Mouse (Mus musculus): Measurements from ENCODE around the gene Pecam1. TPM values are rescaled to one million over a fixed set of nuclear protein-coding genes. Genes with fewer than 3 reads are reported as not detected.
A peak's percentile ranks its signal among the peaks of the same experiment; 100 is the strongest.

Gene Pecam1
- total RNA-seq, 1 experiment: 83.9 TPM

- Histone ChIP-seq H3K4me1 (ENCODE audit: control insufficient read depth in 2 of 2, insufficient read depth in 2 of 2, low read length in 2 of 2, poor library complexity in 1 of 2) (peaks cover 18 to 42% of the 10 kb centered on the region in 2 experiments), H3K27ac (ENCODE audit: insufficient read depth, low read depth, low read length, poor library complexity, severe bottlenecking) (no peak overlapping the region), H3K36me3 (ENCODE audit: control insufficient read depth, insufficient read depth, low read length, poor library complexity, severe bottlenecking) (peaks cover 24% of the 10 kb centered on the region; the same call in 1 of the 2 replicates), H3K9me3 (ENCODE audit: control insufficient read depth, insufficient read depth, low read depth, low read length) (no peaks in the 10 kb centered on the region), H3K9ac (ENCODE audit: insufficient read depth, low read depth, low read length, poor library complexity, severe bottlenecking) (no peak overlapping the region), H3K4me3 (ENCODE audit: insufficient read depth in 1 of 2, low read depth in 1 of 2, low read length in 2 of 2, poor library complexity in 1 of 2, severe bottlenecking in 1 of 2) (no peak overlapping the region)
- no peak for TF ChIP-seq ZC3H11A (IDR thresholded peaks at IDR 0.05; ENCODE audit: borderline replicate concordance, low read depth, low read length)
- TF ChIP-seq CHD2 (IDR thresholded peaks at IDR 0.05; ENCODE audit: low read depth, low read length): no peak
- no peak for DNase-seq (ENCODE audit: low read depth, low spot score)
- in situ Hi-C loops (cut with MboI; ENCODE audit: low sequenced_read_pairs in 2 of 2, unreplicated experiment in 2 of 2): no loop called here
Measured at GRCm38 (mm10) chr11:106675875-106676274, 74.6 kb downstream of the Pecam1 start.

GRCm38 (mm10) chr11:106675201-106675726 is 75.2 kb downstream of the Pecam1 start:
- TF ChIP-seq ZC3H11A (IDR thresholded peaks at IDR 0.05; ENCODE audit: borderline replicate concordance, low read depth, low read length) (no peak), HCFC1 (IDR thresholded peaks at IDR 0.05; ENCODE audit: borderline replicate concordance, insufficient read depth, low read length) (no peak), ZNF384 (IDR thresholded peaks at IDR 0.05; ENCODE audit: low read depth, low read length) (no peak), MAFK (IDR thresholded peaks at IDR 0.05; ENCODE audit: insufficient read depth, low read depth, low read length) (no peak), CHD2 (IDR thresholded peaks at IDR 0.05; ENCODE audit: low read depth, low read length) (no peak)
- no peak for DNase-seq (ENCODE audit: low read depth, low spot score)
- in situ Hi-C loops (cut with MboI; ENCODE audit: low sequenced_read_pairs in 2 of 2, unreplicated experiment in 2 of 2): no loop called here
- Histone ChIP-seq H3K9me3 (ENCODE audit: control insufficient read depth, insufficient read depth, low read depth, low read length) (no peaks in the 10 kb centered on the region), H3K9ac (ENCODE audit: insufficient read depth, low read depth, low read length, poor library complexity, severe bottlenecking) (no peak overlapping the region), H3K27ac (ENCODE audit: insufficient read depth, low read depth, low read length, poor library complexity, severe bottlenecking) (0 out of 2 replicates have a peak overlapping the region, but pooled peaks have one; percentile 66), H3K36me3 (ENCODE audit: control insufficient read depth, insufficient read depth, low read length, poor library complexity, severe bottlenecking) (peaks cover 24% of the 10 kb centered on the region; the same call in 1 of the 2 replicates), H3K4me1 (ENCODE audit: control insufficient read depth in 2 of 2, insufficient read depth in 2 of 2, low read length in 2 of 2, poor library complexity in 1 of 2) (peaks cover 21 to 45% of the 10 kb centered on the region in 2 experiments), H3K4me3 (ENCODE audit: insufficient read depth in 1 of 2, low read depth in 1 of 2, low read length in 2 of 2, poor library complexity in 1 of 2, severe bottlenecking in 1 of 2) (no peak overlapping the region)

- H3K9ac ChIP-seq (ENCODE audit: insufficient read depth, low read depth, low read length, poor library complexity, severe bottlenecking): no peak overlapping the region
- no peaks in the 10 kb centered on the region for H3K9me3 ChIP-seq (ENCODE audit: control insufficient read depth, insufficient read depth, low read depth, low read length)
- no peak overlapping the region for H3K4me3 ChIP-seq (ENCODE audit: insufficient read depth in 1 of 2, low read depth in 1 of 2, low read length in 2 of 2, poor library complexity in 1 of 2, severe bottlenecking in 1 of 2)
- peaks cover 22% of the 10 kb centered on the region; the same call in 1 of the 2 replicates for H3K36me3 ChIP-seq (ENCODE audit: control insufficient read depth, insufficient read depth, low read length, poor library complexity, severe bottlenecking)
- DNase-seq (ENCODE audit: low read depth, low spot score): no peak
- TF ChIP-seq ZC3H11A (IDR thresholded peaks at IDR 0.05; ENCODE audit: borderline replicate concordance, low read depth, low read length) (no peak), ZNF384 (IDR thresholded peaks at IDR 0.05; ENCODE audit: low read depth, low read length) (no peak), CHD2 (IDR thresholded peaks at IDR 0.05; ENCODE audit: low read depth, low read length) (no peak), HCFC1 (IDR thresholded peaks at IDR 0.05; ENCODE audit: borderline replicate concordance, insufficient read depth, low read length) (no peak), MAFK (IDR thresholded peaks at IDR 0.05; ENCODE audit: insufficient read depth, low read depth, low read length) (no peak)
- H3K27ac ChIP-seq (ENCODE audit: insufficient read depth, low read depth, low read length, poor library complexity, severe bottlenecking): peak overlapping the region; percentile 66; the same call in 1 of the 2 replicates
- in situ Hi-C loops (cut with MboI; ENCODE audit: low sequenced_read_pairs in 2 of 2, unreplicated experiment in 2 of 2): no loop called here
- peaks cover 23 to 49% of the 10 kb centered on the region in 2 experiments for H3K4me1 ChIP-seq (ENCODE audit: control insufficient read depth in 2 of 2, insufficient read depth in 2 of 2, low read length in 2 of 2, poor library complexity in 1 of 2)
Measured at GRCm38 (mm10) chr11:106674612-106675153, 75.7 kb downstream of the Pecam1 start.

- Histone ChIP-seq H3K4me1 (ENCODE audit: control insufficient read depth in 2 of 2, insufficient read depth in 2 of 2, low read length in 2 of 2, poor library complexity in 1 of 2) (peaks cover 26 to 54% of the 10 kb centered on the region in 2 experiments), H3K27ac (ENCODE audit: insufficient read depth, low read depth, low read length, poor library complexity, severe bottlenecking) (no peak overlapping the region), H3K36me3 (ENCODE audit: control insufficient read depth, insufficient read depth, low read length, poor library complexity, severe bottlenecking) (peaks cover 15% of the 10 kb centered on the region; the same call in 1 of the 2 replicates), H3K9me3 (ENCODE audit: control insufficient read depth, insufficient read depth, low read depth, low read length) (no peaks in the 10 kb centered on the region), H3K4me3 (ENCODE audit: insufficient read depth in 1 of 2, low read depth in 1 of 2, low read length in 2 of 2, poor library complexity in 1 of 2, severe bottlenecking in 1 of 2) (no peak overlapping the region), H3K9ac (ENCODE audit: insufficient read depth, low read depth, low read length, poor library complexity, severe bottlenecking) (no peak overlapping the region)
- no peak for DNase-seq (ENCODE audit: low read depth, low spot score)
- TF ChIP-seq HCFC1 (IDR thresholded peaks at IDR 0.05; ENCODE audit: borderline replicate concordance, insufficient read depth, low read length) (no peak), ZNF384 (IDR thresholded peaks at IDR 0.05; ENCODE audit: low read depth, low read length) (no peak), MAFK (IDR thresholded peaks at IDR 0.05; ENCODE audit: insufficient read depth, low read depth, low read length) (no peak), CHD2 (IDR thresholded peaks at IDR 0.05; ENCODE audit: low read depth, low read length) (no peak), ZC3H11A (IDR thresholded peaks at IDR 0.05; ENCODE audit: borderline replicate concordance, low read depth, low read length) (no peak)
- in situ Hi-C loops (cut with MboI; ENCODE audit: low sequenced_read_pairs in 2 of 2, unreplicated experiment in 2 of 2): no loop called here
Measured at GRCm38 (mm10) chr11:106673727-106674611, 76.5 kb downstream of the Pecam1 start.
